Mouse (Mus musculus): ENCODE measurements around the gene Astn2.

The Astn2 gene

GRCm38 (mm10) chr4:66404201-66404711 lies at the start of gene Astn2:
TSS of gene Astn2 (minus strand) at chr4:66404611.
- no peak for DNase-seq (ENCODE audit: low read depth, low spot score)

GRCm38 (mm10) chr4:66450115-66450514 lies 45.7 kb upstream of the Astn2 start:
- no peak for DNase-seq (ENCODE audit: low read depth, low spot score)

- no peak for DNase-seq (ENCODE audit: low read depth, low spot score)
Observed at GRCm38 (mm10) chr4:66431256-66431655, 26.8 kb upstream of the Astn2 start.

GRCm38 (mm10) chr4:66425804-66426203 lies 21.4 kb upstream of the Astn2 start:
- DNase-seq (ENCODE audit: low read depth, low spot score), result no peak

- DNase-seq (ENCODE audit: low read depth, low spot score), result no peak
Observed at GRCm38 (mm10) chr4:66414778-66415177, 10.4 kb upstream of the Astn2 start.

- DNase-seq (ENCODE audit: low read depth, low spot score), result no peak
Observed at GRCm38 (mm10) chr4:66405086-66405485, 675 bp upstream of the Astn2 start.

GRCm38 (mm10) chr4:66403708-66404200 lies 657 bp downstream of the Astn2 start:
- no peak for DNase-seq (ENCODE audit: low read depth, low spot score)

GRCm38 (mm10) chr4:66403116-66403707 lies 1.2 kb downstream of the Astn2 start:
- no peak for DNase-seq (ENCODE audit: low read depth, low spot score)

GRCm38 (mm10) chr4:66402611-66403010 lies 1.8 kb downstream of the Astn2 start:
- no peak for DNase-seq (ENCODE audit: low read depth, low spot score)

- no peak for DNase-seq (ENCODE audit: low read depth, low spot score)
Observed at GRCm38 (mm10) chr4:66401186-66401681, 3.2 kb downstream of the Astn2 start.

- DNase-seq (ENCODE audit: low read depth, low spot score), result no peak
Observed at GRCm38 (mm10) chr4:66399066-66399465, 5.3 kb downstream of the Astn2 start.

GRCm38 (mm10) chr4:66397216-66397615 lies 7.2 kb downstream of the Astn2 start:
- no peak for DNase-seq (ENCODE audit: low read depth, low spot score)

GRCm38 (mm10) chr4:66393294-66393693 lies 11.1 kb downstream of the Astn2 start:
- DNase-seq (ENCODE audit: low read depth, low spot score), result no peak

GRCm38 (mm10) chr4:66390480-66390879 lies 13.9 kb downstream of the Astn2 start:
- no peak for DNase-seq (ENCODE audit: low read depth, low spot score)

- no peak for DNase-seq (ENCODE audit: low read depth, low spot score)
Observed at GRCm38 (mm10) chr4:66378586-66378985, 25.8 kb downstream of the Astn2 start.

GRCm38 (mm10) chr4:66370557-66371071 lies 33.8 kb downstream of the Astn2 start:
- no peak for DNase-seq (ENCODE audit: low read depth, low spot score)

- no peak for DNase-seq (ENCODE audit: low read depth, low spot score)
Observed at GRCm38 (mm10) chr4:66365500-66365899, 38.9 kb downstream of the Astn2 start.

GRCm38 (mm10) chr4:66344632-66345031 lies 59.8 kb downstream of the Astn2 start:
- DNase-seq (ENCODE audit: low read depth, low spot score), result no peak

GRCm38 (mm10) chr4:66337443-66337842 lies 67.0 kb downstream of the Astn2 start:
- no peak for DNase-seq (ENCODE audit: low read depth, low spot score)

- no peak for DNase-seq (ENCODE audit: low read depth, low spot score)
Observed at GRCm38 (mm10) chr4:66330600-66331285, 73.7 kb downstream of the Astn2 start.

GRCm38 (mm10) chr4:66321051-66321450 lies 83.4 kb downstream of the Astn2 start:
- no peak for DNase-seq (ENCODE audit: low read depth, low spot score)

- DNase-seq (ENCODE audit: low read depth, low spot score), result no peak
Observed at GRCm38 (mm10) chr4:66314806-66315484, 89.5 kb downstream of the Astn2 start.

Data from c-Kit-negative CD71-positive TER-119-positive erythroid progenitor cells, embryonic 14.5 days (primary cell).